Mouse (Mus musculus) myocyte (in vitro differentiated cells): ENCODE measurements at regions not wholly inside any gene's neighbourhood (a gene's known extent, or its start where the extent isn't known, plus 50 kb on each side); places are given as distances from the start of the nearest gene placed in this dataset.

Experiments
- H3K27me3 ChIP-seq: one replicate; pipeline ENCODE4 v1.6.1; 2011; ENCODE audit not compliant: control insufficient read depth, insufficient read depth, insufficient read length
- H3K36me3 ChIP-seq: one replicate; pipeline ENCODE4 v1.6.1; 2011; ENCODE audit not compliant: control insufficient read depth, insufficient read depth
- H3K4me2 ChIP-seq: one replicate; pipeline ENCODE4 v1.6.1; 2011; ENCODE audit warnings: low read depth, control low read depth
- H3K4me3 ChIP-seq: one replicate; pipeline ENCODE4 v1.5.1; 2011; ENCODE audit warnings: mild to moderate bottlenecking, control low read depth, moderate library complexity
- H3K79me2 ChIP-seq: one replicate; pipeline ENCODE4 v1.6.1; 2011; ENCODE audit not compliant: control insufficient read depth, insufficient read depth
- H3ac ChIP-seq: one replicate; pipeline ENCODE4 v1.6.1; 2011; ENCODE audit not compliant: control insufficient read depth, insufficient read length
- CEBPB ChIP-seq: IDR thresholded peaks from 2 replicates; pipeline ENCODE4 v1.6.1; 2011; ENCODE audit warnings: mild to moderate bottlenecking, moderate library complexity; ENCODE audit not compliant: poor library complexity, insufficient read depth, severe bottlenecking
- E2F4 ChIP-seq: IDR thresholded peaks from one replicate; pipeline ENCODE4 v1.6.1; 2011; ENCODE audit warnings: mild to moderate bottlenecking, control low read depth, moderate library complexity; ENCODE audit not compliant: insufficient read depth
- MAX ChIP-seq: IDR thresholded peaks from one replicate; pipeline ENCODE4 v1.6.1; 2011; ENCODE audit warnings: low read depth, mild to moderate bottlenecking, control low read depth
- MYOD1 ChIP-seq, 3 experiments: IDR thresholded peaks; one replicate each; pipeline ENCODE4 v1.6.1; 2011; ENCODE audit warnings: control low read depth in 2 of 3, low read depth in 2 of 3, mild to moderate bottlenecking in 2 of 3, moderate library complexity in 1 of 3; ENCODE audit not compliant: insufficient read length in 2 of 3, control insufficient read depth in 1 of 3
- MYOG ChIP-seq, 3 experiments: IDR thresholded peaks; one replicate each; pipeline ENCODE4 v1.6.1; 2011; ENCODE audit warnings: control low read depth in 2 of 3, low read depth in 2 of 3, mild to moderate bottlenecking in 2 of 3; ENCODE audit not compliant: insufficient read length in 2 of 3, control insufficient read depth in 1 of 3, insufficient read depth in 1 of 3
- POLR2A ChIP-seq: IDR thresholded peaks from one replicate; pipeline ENCODE4 v1.6.1; 2011; ENCODE audit warnings: low read depth, mild to moderate bottlenecking, control low read depth, moderate library complexity; ENCODE audit not compliant: insufficient read length
- POLR2AphosphoS2 ChIP-seq: IDR thresholded peaks from one replicate; pipeline ENCODE4 v1.6.1; 2011; ENCODE audit warnings: low read depth, control low read depth; ENCODE audit not compliant: insufficient read length
- REST ChIP-seq: IDR thresholded peaks from one replicate; pipeline ENCODE4 v1.6.1; 2011; ENCODE audit warnings: mild to moderate bottlenecking, control low read depth, moderate library complexity; ENCODE audit not compliant: insufficient read depth, insufficient read length
- SRF ChIP-seq: IDR thresholded peaks from one replicate; pipeline ENCODE4 v1.6.1; 2011; ENCODE audit warnings: low read depth; ENCODE audit not compliant: control insufficient read depth, insufficient read length
- TCF12 ChIP-seq: IDR thresholded peaks from one replicate; pipeline ENCODE4 v1.6.1; 2011; ENCODE audit warnings: mild to moderate bottlenecking, control low read depth; ENCODE audit not compliant: poor library complexity, insufficient read depth, severe bottlenecking
- TCF3 ChIP-seq: IDR thresholded peaks from one replicate; pipeline ENCODE4 v1.6.1; 2011; ENCODE audit warnings: low read depth, control low read depth; ENCODE audit not compliant: insufficient read length
- USF1 ChIP-seq: IDR thresholded peaks from one replicate; pipeline ENCODE4 v1.6.1; 2011; ENCODE audit warnings: low read depth, mild to moderate bottlenecking, control low read depth, moderate library complexity

GRCm38 (mm10) chr16:91168398-91168797 is 56.9 kb upstream of the Olig2 start:
- no peak for TF ChIP-seq E2F4
- no peak for TF ChIP-seq TCF3
- TF ChIP-seq SRF: no peak
- no peak for TF ChIP-seq MAX
- H3K79me2 ChIP-seq: no peaks in the 10 kb centered on the region
- H3K36me3 ChIP-seq: no peaks in the 10 kb centered on the region
- no peak overlapping the region for H3ac ChIP-seq
- H3K27me3 ChIP-seq: peaks cover 35% of the 10 kb centered on the region
- H3K4me2 ChIP-seq: no peak overlapping the region
- no peak overlapping the region for H3K4me3 ChIP-seq

DNA sequence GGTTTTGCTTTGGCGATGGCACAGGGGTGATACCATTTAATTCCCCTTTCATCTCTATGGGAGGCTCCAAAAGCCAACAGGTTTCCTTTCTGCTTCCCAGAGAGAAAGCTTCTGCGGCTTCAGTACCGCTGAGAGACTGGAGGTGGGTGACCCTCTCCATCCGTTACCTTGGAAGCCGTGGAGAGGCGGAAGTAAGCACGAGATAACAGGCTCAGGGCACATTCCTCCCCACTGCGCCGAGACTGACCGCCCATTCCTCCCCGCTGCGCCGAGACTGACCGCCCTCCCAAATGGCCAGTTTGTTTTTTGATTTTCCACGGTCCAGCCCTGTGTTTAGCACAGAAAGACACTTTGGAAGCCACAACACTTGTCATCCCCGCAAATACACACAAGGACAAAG is 55.4 kb upstream of the Olig2 start:
- no peaks in the 10 kb centered on the region for H3K79me2 ChIP-seq
- peaks cover 34% of the 10 kb centered on the region for H3K27me3 ChIP-seq
- no peak overlapping the region for H3K4me3 ChIP-seq
- H3K36me3 ChIP-seq: no peaks in the 10 kb centered on the region
- H3ac ChIP-seq: no peak overlapping the region
- H3K4me2 ChIP-seq: no peak overlapping the region
- TF ChIP-seq USF1 (no peak), TCF12 (no peak), CEBPB (no peak), REST (no peak), TCF3 (no peak), POLR2A (no peak), MYOG (IDR thresholded peaks at IDR 0.05; ENCODE audit: control insufficient read depth in 1 of 3, insufficient read depth in 1 of 3, insufficient read length in 2 of 3, low read depth in 2 of 3) (no peak), E2F4 (no peak), MYOD1 (IDR thresholded peaks at IDR 0.05; ENCODE audit: control insufficient read depth in 1 of 3, insufficient read length in 2 of 3, low read depth in 2 of 3) (no peak), SRF (no peak), POLR2AphosphoS2 (no peak)

DNA sequence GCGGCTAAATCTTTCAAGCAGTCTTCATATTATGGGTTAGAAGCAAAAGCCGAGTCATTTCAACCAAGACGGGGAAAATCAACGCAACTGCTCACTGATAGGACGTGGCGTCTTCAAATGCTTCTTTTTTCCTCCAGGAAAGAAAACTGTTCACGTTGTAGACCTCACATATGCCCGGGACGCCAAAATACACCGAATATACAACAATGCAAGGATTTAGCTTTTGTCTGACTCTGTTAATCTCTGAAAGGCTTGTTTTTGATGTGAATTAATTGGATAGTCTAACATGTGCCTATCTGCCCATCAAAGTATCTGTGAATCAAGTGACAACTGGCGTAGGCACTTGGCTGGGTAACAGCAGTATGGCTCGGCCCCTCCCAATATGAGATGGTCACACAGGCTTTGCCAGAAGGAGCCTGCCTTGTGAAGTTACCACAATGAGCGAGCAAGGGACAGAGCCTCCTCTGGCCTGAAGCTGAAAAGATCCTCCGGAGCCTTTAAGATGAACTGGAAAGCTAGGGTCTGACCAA is 53.3 kb upstream of the Olig2 start:
- H3K36me3 ChIP-seq: no peaks in the 10 kb centered on the region
- H3ac ChIP-seq: no peak overlapping the region
- H3K79me2 ChIP-seq: no peaks in the 10 kb centered on the region
- no peak overlapping the region for H3K4me3 ChIP-seq
- H3K4me2 ChIP-seq: no peak overlapping the region
- TF ChIP-seq POLR2AphosphoS2 (no peak), MYOD1 (IDR thresholded peaks at IDR 0.05; ENCODE audit: control insufficient read depth in 1 of 3, insufficient read length in 2 of 3, low read depth in 2 of 3) (no peak), E2F4 (no peak), POLR2A (no peak)
- peaks cover 52% of the 10 kb centered on the region for H3K27me3 ChIP-seq

DNA sequence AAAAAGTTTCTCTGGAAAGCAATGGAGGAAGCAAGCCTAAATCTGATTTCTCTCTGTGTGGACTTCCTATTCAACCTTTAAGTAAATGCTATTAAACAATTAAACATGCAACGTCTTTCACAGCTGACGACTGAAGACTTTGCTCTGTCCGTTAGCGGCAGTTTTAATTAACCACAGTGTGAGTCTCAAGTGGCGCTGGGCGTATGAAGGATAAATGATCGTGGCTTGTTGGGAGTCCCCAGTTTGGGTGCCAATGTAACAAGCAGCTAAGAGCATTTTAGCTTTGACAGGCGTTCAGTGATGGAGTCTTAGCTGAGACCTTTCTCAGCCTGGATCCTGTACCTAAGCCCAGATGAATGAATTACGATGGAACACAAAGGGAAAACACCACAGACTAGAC is 52.7 kb upstream of the Olig2 start:
- Histone ChIP-seq H3K4me2 (no peak overlapping the region), H3K4me3 (no peak overlapping the region), H3K27me3 (peaks cover 58% of the 10 kb centered on the region), H3K79me2 (no peaks in the 10 kb centered on the region), H3K36me3 (no peaks in the 10 kb centered on the region), H3ac (no peak overlapping the region)
- no peak for TF ChIP-seq POLR2A
- TF ChIP-seq SRF: no peak
- TF ChIP-seq POLR2AphosphoS2: no peak
- no peak for TF ChIP-seq E2F4
- TF ChIP-seq USF1: no peak
- TF ChIP-seq MYOG (IDR thresholded peaks at IDR 0.05; ENCODE audit: control insufficient read depth in 1 of 3, insufficient read depth in 1 of 3, insufficient read length in 2 of 3, low read depth in 2 of 3): no peak
- TF ChIP-seq REST: no peak
- no peak for TF ChIP-seq MYOD1 (IDR thresholded peaks at IDR 0.05; ENCODE audit: control insufficient read depth in 1 of 3, insufficient read length in 2 of 3, low read depth in 2 of 3)

DNA sequence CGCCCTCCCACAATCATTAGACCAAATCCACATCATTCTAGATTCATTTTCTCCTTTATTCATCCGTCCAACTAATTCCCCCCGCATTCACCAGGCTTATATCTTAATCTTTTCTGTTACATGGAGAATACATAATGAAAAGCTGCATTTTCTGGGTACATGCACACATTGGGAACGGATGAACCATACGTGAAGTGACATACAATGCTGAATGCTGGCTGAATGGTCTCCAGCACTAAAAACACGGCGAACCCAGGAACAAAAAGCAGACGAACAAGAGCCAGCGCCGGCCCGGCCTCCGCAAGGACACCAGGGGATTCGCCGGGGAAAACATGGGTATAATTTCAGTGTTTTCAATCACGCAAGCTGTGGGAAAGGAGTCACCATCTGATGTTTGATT is 52.0 kb upstream of the Olig2 start:
- H3K79me2 ChIP-seq: no peaks in the 10 kb centered on the region
- H3K4me3 ChIP-seq: no peak overlapping the region
- no peaks in the 10 kb centered on the region for H3K36me3 ChIP-seq
- H3K4me2 ChIP-seq: no peak overlapping the region
- peaks cover 63% of the 10 kb centered on the region for H3K27me3 ChIP-seq
- TF ChIP-seq USF1 (no peak), MYOD1 (IDR thresholded peaks at IDR 0.05; ENCODE audit: control insufficient read depth in 1 of 3, insufficient read length in 2 of 3, low read depth in 2 of 3) (no peak), REST (no peak), POLR2A (no peak), SRF (no peak), CEBPB (no peak), MYOG (IDR thresholded peaks at IDR 0.05; ENCODE audit: control insufficient read depth in 1 of 3, insufficient read depth in 1 of 3, insufficient read length in 2 of 3, low read depth in 2 of 3) (no peak), E2F4 (no peak), TCF12 (no peak), MAX (no peak), TCF3 (no peak)
- H3ac ChIP-seq: no peak overlapping the region
